Mouse (Mus musculus) granulocyte monocyte progenitor cell, adult 5-6 weeks (primary cell): ENCODE data around the gene Tmem132a. TPM values are rescaled to one million over a fixed set of nuclear protein-coding genes. Genes with fewer than 3 reads are reported as not detected.
A peak's percentile ranks its signal among the peaks of the same experiment; 100 is the strongest.

ENCODE experiments used
- ATAC-seq: replicated peaks from 2 replicates; pipeline ENCODE4 v1.8.0; 2016; ENCODE audit warnings: mild to moderate bottlenecking, moderate TSS enrichment, inconsistent platforms; ENCODE audit not compliant: poor library complexity, severe bottlenecking
- total RNA-seq, 2 experiments: library from RNA; stranded (forward) in 1 of 2; stranded (reverse) in 1 of 2; fragments of 200-712, 200-1000 nt in 1 of 2; fragments of >200 nt in 1 of 2; fragmentation: Nextera tagmentation in 1 of 2; gene quantifications; 2 replicates each; pipeline ENCODE4 v1.2.3; 2014 to 2017

Tmem132a gene
- total RNA-seq, 2 experiments from 2014 or later: 0.41 TPM; not detected in 1

- peak; percentile 93 for ATAC-seq
These were observed 10.6 kb upstream of the Tmem132a start for GRCm38 (mm10) chr19:10880085-10880974.

- ATAC-seq: no peak
These were observed 8.6 kb upstream of the Tmem132a start for GRCm38 (mm10) chr19:10878201-10878837.

- no peak for ATAC-seq
These were observed 1.7 kb upstream of the Tmem132a start for GRCm38 (mm10) chr19:10871328-10871961.

GRCm38 (mm10) chr19:10870676-10871075 is 936 bp upstream of the Tmem132a start:
- ATAC-seq: no peak

- peak; percentile 71 for ATAC-seq
These were observed 377 bp downstream of the Tmem132a start for GRCm38 (mm10) chr19:10869241-10869885.

GRCm38 (mm10) chr19:10868623-10869141 is 1.1 kb downstream of the Tmem132a start:
- no peak for ATAC-seq

- ATAC-seq: peak; percentile 46; the same call in 1 of the 2 replicates
These were observed 1.7 kb downstream of the Tmem132a start for GRCm38 (mm10) chr19:10867946-10868622.

- no peak for ATAC-seq
These were observed 3.4 kb downstream of the Tmem132a start for GRCm38 (mm10) chr19:10866351-10866750.

GRCm38 (mm10) chr19:10860072-10860497 is 9.7 kb downstream of the Tmem132a start:
- no peak for ATAC-seq

GRCm38 (mm10) chr19:10856520-10856919 is 13.2 kb downstream of the Tmem132a start:
- ATAC-seq: no peak

GRCm38 (mm10) chr19:10855422-10855821 is 14.3 kb downstream of the Tmem132a start:
- no peak for ATAC-seq

GRCm38 (mm10) chr19:10847311-10848087 is 22.2 kb downstream of the Tmem132a start:
- ATAC-seq: no peak

- no peak for ATAC-seq
These were observed 23.6 kb downstream of the Tmem132a start for GRCm38 (mm10) chr19:10846150-10846549.

GRCm38 (mm10) chr19:10845454-10845853 is 24.3 kb downstream of the Tmem132a start:
- peak; percentile 18 for ATAC-seq

- ATAC-seq: no peak
These were observed 25.5 kb downstream of the Tmem132a start for GRCm38 (mm10) chr19:10844206-10844605.

GRCm38 (mm10) chr19:10842914-10843313 is 26.8 kb downstream of the Tmem132a start:
- no peak for ATAC-seq

- peak; percentile 83 for ATAC-seq
These were observed 27.8 kb downstream of the Tmem132a start for GRCm38 (mm10) chr19:10841721-10842626.
